Mouse (Mus musculus): ENCODE data around the gene Abhd5. TPM values are rescaled to one million over a fixed set of nuclear protein-coding genes. Genes with fewer than 3 reads are reported as not detected.
A peak's percentile ranks its signal among the peaks of the same experiment; 100 is the strongest.
"Not testable (repeated sequence)": the region's sequence is repeated elsewhere in the genome, so short reads cannot be mapped to it uniquely, and the experiment has no call there.

Abhd5 gene
- 25.5 and 29.9 TPM in 2 replicates for polyA plus RNA-seq (2014; fragmentation: Nextera tagmentation; extraction: Ambion mirVana)

- Histone ChIP-seq H3K9me3 (ENCODE audit: control insufficient read depth, low read length) (no peaks in the 10 kb centered on the region), H3K27ac (peak within 1 kb of the TSS; percentile 76), H3K4me1 (replicated peaks; ENCODE audit: control insufficient read depth, insufficient read depth, low read length) (peaks cover 6% of the 10 kb centered on the region; the same call in 1 of the 2 replicates), H3K4me2 (replicated peaks) (peak within 1 kb of the TSS; percentile 57), H3K4me3 (replicated peaks; ENCODE audit: low read length) (peak within 1 kb of the TSS; percentile 73), H3K27me3 (ENCODE audit: control insufficient read depth, insufficient read depth, low read length) (no peaks in the 10 kb centered on the region), H3K36me3 (replicated peaks; ENCODE audit: control insufficient read depth, insufficient read depth) (no peaks in the 10 kb centered on the region), H3K9ac (peak within 1 kb of the TSS; percentile 75)
- ATAC-seq (ENCODE audit: low FRiP score) = peak; percentile 97
- under 1% methylated on average over 83 of the region's 84 CpGs for whole genome bisulfite sequencing
- peak; percentile 93 for DNase-seq (ENCODE audit: low spot score)
Observed at GRCm38 (mm10) chr9:122351303-122352024, at the start of gene Abhd5. Gene Abhd5 (plus strand): TSS chr9:122351608.

- no peak overlapping the region for H3K27ac ChIP-seq
- no peaks in the 10 kb centered on the region for H3K27me3 ChIP-seq (ENCODE audit: control insufficient read depth, insufficient read depth, low read length)
- no peak overlapping the region for H3K4me3 ChIP-seq (replicated peaks; ENCODE audit: low read length)
- WGBS = 78% methylated on average over 3 of the region's 3 CpGs
- H3K4me1 ChIP-seq (replicated peaks; ENCODE audit: control insufficient read depth, insufficient read depth, low read length) = peaks cover 1% of the 10 kb centered on the region; the same call in 1 of the 2 replicates
- no peaks in the 10 kb centered on the region for H3K9me3 ChIP-seq (ENCODE audit: control insufficient read depth, low read length)
- H3K4me2 ChIP-seq (replicated peaks) = no peak overlapping the region
- H3K9ac ChIP-seq = no peak overlapping the region
- no peak for ATAC-seq (ENCODE audit: low FRiP score)
- DNase-seq (ENCODE audit: low spot score) = no peak
- no peaks in the 10 kb centered on the region for H3K36me3 ChIP-seq (replicated peaks; ENCODE audit: control insufficient read depth, insufficient read depth)
Observed at GRCm38 (mm10) chr9:122305302-122305701, 46.1 kb upstream of the Abhd5 start.

- no peaks in the 10 kb centered on the region for H3K27me3 ChIP-seq (ENCODE audit: control insufficient read depth, insufficient read depth, low read length)
- WGBS = 76% methylated on average over 14 of the region's 14 CpGs
- no peaks in the 10 kb centered on the region for H3K9me3 ChIP-seq (ENCODE audit: control insufficient read depth, low read length)
- H3K4me1 ChIP-seq (replicated peaks; ENCODE audit: control insufficient read depth, insufficient read depth, low read length) = peaks cover 9% of the 10 kb centered on the region; the same call in 1 of the 2 replicates
- H3K9ac ChIP-seq = no peak overlapping the region
- no peak for ATAC-seq (ENCODE audit: low FRiP score)
- no peak overlapping the region for H3K4me2 ChIP-seq (replicated peaks)
- H3K27ac ChIP-seq = no peak overlapping the region
- DNase-seq (ENCODE audit: low spot score) = no peak
- H3K4me3 ChIP-seq (replicated peaks; ENCODE audit: low read length) = no peak overlapping the region
- no peaks in the 10 kb centered on the region for H3K36me3 ChIP-seq (replicated peaks; ENCODE audit: control insufficient read depth, insufficient read depth)
Observed at GRCm38 (mm10) chr9:122309013-122309980, 42.1 kb upstream of the Abhd5 start.

GRCm38 (mm10) chr9:122310613-122311049 is 40.8 kb upstream of the Abhd5 start:
- 1% methylated on average over 18 of the region's 19 CpGs for WGBS
- H3K4me1 ChIP-seq (replicated peaks; ENCODE audit: control insufficient read depth, insufficient read depth, low read length) = peaks cover 9% of the 10 kb centered on the region; the same call in 1 of the 2 replicates
- no peaks in the 10 kb centered on the region for H3K36me3 ChIP-seq (replicated peaks; ENCODE audit: control insufficient read depth, insufficient read depth)
- H3K27me3 ChIP-seq (ENCODE audit: control insufficient read depth, insufficient read depth, low read length) = no peaks in the 10 kb centered on the region
- no peaks in the 10 kb centered on the region for H3K9me3 ChIP-seq (ENCODE audit: control insufficient read depth, low read length)
- DNase-seq (ENCODE audit: low spot score) (peak; percentile 89), ATAC-seq (ENCODE audit: low FRiP score) (peak; percentile 84)
- H3K9ac ChIP-seq = peak overlapping the region; percentile 55; the same call in 1 of the 2 replicates
- peak overlapping the region; percentile 57 for H3K4me2 ChIP-seq (replicated peaks)
- H3K4me3 ChIP-seq (replicated peaks; ENCODE audit: low read length) = peak overlapping the region; percentile 30
- peak overlapping the region; percentile 68; the same call in 1 of the 2 replicates for H3K27ac ChIP-seq

GRCm38 (mm10) chr9:122311051-122311760 is 40.2 kb upstream of the Abhd5 start:
- H3K4me1 ChIP-seq (replicated peaks; ENCODE audit: control insufficient read depth, insufficient read depth, low read length) = peaks cover 9% of the 10 kb centered on the region; the same call in 1 of the 2 replicates
- H3K9ac ChIP-seq = peak overlapping the region; percentile 55; the same call in 1 of the 2 replicates
- no peaks in the 10 kb centered on the region for H3K9me3 ChIP-seq (ENCODE audit: control insufficient read depth, low read length)
- no peaks in the 10 kb centered on the region for H3K27me3 ChIP-seq (ENCODE audit: control insufficient read depth, insufficient read depth, low read length)
- H3K27ac ChIP-seq = peak overlapping the region; percentile 68
- WGBS = 71% methylated on average over 7 of the region's 7 CpGs
- H3K4me3 ChIP-seq (replicated peaks; ENCODE audit: low read length) = peak overlapping the region; percentile 30
- no peaks in the 10 kb centered on the region for H3K36me3 ChIP-seq (replicated peaks; ENCODE audit: control insufficient read depth, insufficient read depth)
- DNase-seq (ENCODE audit: low spot score) = no peak
- ATAC-seq (ENCODE audit: low FRiP score) = no peak
- H3K4me2 ChIP-seq (replicated peaks) = peak overlapping the region; percentile 57

GRCm38 (mm10) chr9:122312296-122312990 is 39.0 kb upstream of the Abhd5 start:
- no peak for ATAC-seq (ENCODE audit: low FRiP score)
- Histone ChIP-seq H3K4me2 (replicated peaks) (no peak overlapping the region), H3K9me3 (ENCODE audit: control insufficient read depth, low read length) (no peaks in the 10 kb centered on the region), H3K4me1 (replicated peaks; ENCODE audit: control insufficient read depth, insufficient read depth, low read length) (peaks cover 9% of the 10 kb centered on the region; the same call in 1 of the 2 replicates), H3K27me3 (ENCODE audit: control insufficient read depth, insufficient read depth, low read length) (0 out of 2 replicates have a peak, but pooled peaks cover 3% of the 10 kb centered on the region), H3K9ac (no peak overlapping the region), H3K27ac (no peak overlapping the region), H3K36me3 (replicated peaks; ENCODE audit: control insufficient read depth, insufficient read depth) (no peaks in the 10 kb centered on the region), H3K4me3 (replicated peaks; ENCODE audit: low read length) (no peak overlapping the region)
- no peak for DNase-seq (ENCODE audit: low spot score)
- 87% methylated on average over 7 of the region's 7 CpGs for WGBS

GRCm38 (mm10) chr9:122313128-122313527 is 38.3 kb upstream of the Abhd5 start:
- not testable (repeated sequence) for H3K9ac ChIP-seq; H3K36me3 ChIP-seq (replicated peaks; ENCODE audit: control insufficient read depth, insufficient read depth); H3K9me3 ChIP-seq (ENCODE audit: control insufficient read depth, low read length); DNase-seq (ENCODE audit: low spot score); H3K4me2 ChIP-seq (replicated peaks); H3K27me3 ChIP-seq (ENCODE audit: control insufficient read depth, insufficient read depth, low read length); H3K4me3 ChIP-seq (replicated peaks; ENCODE audit: low read length); ATAC-seq (ENCODE audit: low FRiP score); H3K4me1 ChIP-seq (replicated peaks; ENCODE audit: control insufficient read depth, insufficient read depth, low read length); H3K27ac ChIP-seq
- 57% methylated on average over 1 of the region's 1 CpGs for WGBS

GRCm38 (mm10) chr9:122314386-122314785 is 37.0 kb upstream of the Abhd5 start:
- Histone ChIP-seq H3K9me3 (ENCODE audit: control insufficient read depth, low read length) (no peaks in the 10 kb centered on the region), H3K4me2 (replicated peaks) (no peak overlapping the region), H3K4me3 (replicated peaks; ENCODE audit: low read length) (no peak overlapping the region), H3K4me1 (replicated peaks; ENCODE audit: control insufficient read depth, insufficient read depth, low read length) (peaks cover 9% of the 10 kb centered on the region; the same call in 1 of the 2 replicates), H3K27ac (no peak overlapping the region), H3K36me3 (replicated peaks; ENCODE audit: control insufficient read depth, insufficient read depth) (no peaks in the 10 kb centered on the region), H3K9ac (no peak overlapping the region), H3K27me3 (ENCODE audit: control insufficient read depth, insufficient read depth, low read length) (0 out of 2 replicates have a peak, but pooled peaks cover 3% of the 10 kb centered on the region)
- ATAC-seq (ENCODE audit: low FRiP score) (no peak), DNase-seq (ENCODE audit: low spot score) (no peak)
- WGBS = 84% methylated on average over 6 of the region's 6 CpGs

Measured in hindbrain, embryonic 14.5 days (tissue).